Mouse (Mus musculus): Measurements from ENCODE around the gene Sik2.

Gene Sik2

DNA sequence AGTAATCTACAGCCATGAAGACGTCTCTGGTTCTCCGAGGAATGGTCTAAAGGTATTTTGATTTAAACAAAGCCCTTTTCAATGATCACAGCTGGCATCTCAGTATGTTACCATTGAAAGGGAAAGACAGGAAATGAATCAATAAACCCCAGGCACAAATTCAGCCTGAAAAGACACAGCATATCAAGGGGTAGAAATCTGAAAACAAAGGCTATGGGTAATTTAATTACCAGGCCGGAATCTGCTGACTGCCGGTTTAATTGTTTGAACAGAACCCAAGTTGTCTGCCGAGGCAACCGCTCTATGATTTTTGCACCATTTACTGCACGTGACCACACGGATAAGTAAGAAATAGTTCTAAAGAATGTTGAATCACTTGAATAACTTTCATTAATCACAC, 22.8 kb downstream of the Sik2 start:
- no peak for DNase-seq (ENCODE audit: low read depth)

- DNase-seq (ENCODE audit: low read depth), result no peak
Observed at GRCm38 (mm10) chr9:50981499-50982190, 27.2 kb downstream of the Sik2 start.

GRCm38 (mm10) chr9:50974631-50975030, 34.2 kb downstream of the Sik2 start:
- DNase-seq (ENCODE audit: low read depth), result no peak

DNA sequence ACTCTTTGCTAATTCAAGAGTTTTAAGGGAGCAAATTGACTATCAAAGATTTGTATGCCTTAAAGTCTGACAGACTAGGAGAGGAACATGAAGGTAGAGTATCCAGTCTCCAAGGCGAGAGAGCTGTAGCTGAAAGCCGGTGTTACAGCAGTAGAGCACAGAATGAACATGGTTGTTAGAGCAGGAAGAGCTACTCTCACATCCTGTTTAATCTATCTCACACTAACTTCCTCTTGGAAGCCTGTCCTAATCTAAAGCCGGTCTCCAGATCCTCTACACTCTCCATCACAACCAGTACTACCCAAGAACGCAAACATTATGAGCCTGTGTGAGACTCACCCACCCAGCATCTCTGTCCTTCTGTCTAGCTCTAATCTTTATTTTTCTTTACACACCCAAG, 38.5 kb downstream of the Sik2 start:
- DNase-seq (ENCODE audit: low read depth), result no peak

- no peak for DNase-seq (ENCODE audit: low read depth)
Observed at GRCm38 (mm10) chr9:50969266-50969665, 39.6 kb downstream of the Sik2 start.

DNA sequence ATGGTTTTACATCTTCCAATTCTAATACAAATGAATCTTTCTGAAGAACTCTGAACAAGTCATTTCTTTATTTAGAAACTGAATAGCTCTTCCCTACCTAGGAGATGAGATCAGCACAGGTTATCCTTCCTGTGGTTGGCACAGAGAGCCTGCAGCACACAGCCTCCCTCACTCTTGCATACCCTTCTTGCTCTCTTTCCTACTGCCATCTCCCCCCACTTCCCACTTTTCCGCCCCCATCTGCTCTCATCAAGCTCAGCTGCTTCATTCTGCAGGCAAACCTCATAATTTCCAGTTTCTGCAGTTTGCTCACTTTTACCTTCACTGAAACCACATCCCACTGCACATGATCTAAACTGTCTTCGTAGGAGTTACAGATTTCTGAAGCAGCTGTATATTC, 42.6 kb downstream of the Sik2 start:
- peak; percentile 28 for DNase-seq (ENCODE audit: low read depth)

GRCm38 (mm10) chr9:50965392-50965791, 43.5 kb downstream of the Sik2 start:
- DNase-seq (ENCODE audit: low read depth), result no peak

GRCm38 (mm10) chr9:50964911-50965310, 44.0 kb downstream of the Sik2 start:
- no peak for DNase-seq (ENCODE audit: low read depth)

- no peak for DNase-seq (ENCODE audit: low read depth)
Observed at GRCm38 (mm10) chr9:50957956-50958489, 50.9 kb downstream of the Sik2 start.

DNA sequence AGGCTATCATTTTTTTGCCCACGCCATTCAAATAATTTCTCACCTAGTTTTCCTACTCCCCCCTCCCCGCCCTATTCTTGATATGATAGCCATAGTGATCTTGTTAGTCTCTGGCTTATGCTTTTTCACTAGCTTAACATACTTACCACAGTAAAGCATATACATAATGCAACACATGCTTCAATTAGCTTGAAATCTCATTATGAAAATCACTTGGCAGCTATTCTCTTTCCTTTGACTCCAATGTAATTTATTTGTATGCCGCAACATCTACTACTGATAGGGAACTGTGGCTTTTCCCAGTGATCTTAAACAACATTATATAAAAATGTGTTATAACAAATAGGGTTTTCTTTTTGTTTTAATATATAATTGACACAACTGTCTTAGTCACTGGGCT, 53.7 kb downstream of the Sik2 start:
- no peak for DNase-seq (ENCODE audit: low read depth)

- no peak for DNase-seq (ENCODE audit: low read depth)
Observed at GRCm38 (mm10) chr9:50948097-50948823, 60.6 kb downstream of the Sik2 start.

- DNase-seq (ENCODE audit: low read depth), result no peak
Observed at GRCm38 (mm10) chr9:50946338-50946737, 62.5 kb downstream of the Sik2 start.

DNA sequence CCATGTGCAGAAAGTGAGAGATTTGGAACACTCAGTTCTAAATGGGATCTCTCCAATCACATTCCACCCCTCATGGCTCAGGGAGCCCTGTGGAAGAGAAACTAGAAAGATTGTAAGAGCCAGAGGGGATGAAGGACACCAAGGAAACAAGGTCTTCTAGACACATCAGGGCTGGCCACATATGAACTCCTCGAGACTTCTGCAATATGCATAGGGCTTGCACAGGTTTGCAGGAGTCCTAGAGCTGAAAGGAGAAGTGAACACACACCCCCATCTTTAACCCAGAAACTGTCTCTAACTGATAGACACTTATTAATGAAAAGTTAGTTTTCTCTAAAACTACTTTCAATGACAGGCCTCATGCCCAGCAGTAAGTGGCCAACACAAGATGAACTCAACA, 64.0 kb downstream of the Sik2 start:
- DNase-seq (ENCODE audit: low read depth), result no peak

- DNase-seq (ENCODE audit: low read depth), result no peak
Observed at GRCm38 (mm10) chr9:50942711-50943110, 66.2 kb downstream of the Sik2 start.

- DNase-seq (ENCODE audit: low read depth), result no peak
Observed at GRCm38 (mm10) chr9:50941804-50942401, 67.0 kb downstream of the Sik2 start.

- no peak for DNase-seq (ENCODE audit: low read depth)
Observed at GRCm38 (mm10) chr9:50929986-50930385, 78.9 kb downstream of the Sik2 start.

- DNase-seq (ENCODE audit: low read depth), result no peak
Observed at GRCm38 (mm10) chr9:50925801-50926200, 83.1 kb downstream of the Sik2 start.

DNA sequence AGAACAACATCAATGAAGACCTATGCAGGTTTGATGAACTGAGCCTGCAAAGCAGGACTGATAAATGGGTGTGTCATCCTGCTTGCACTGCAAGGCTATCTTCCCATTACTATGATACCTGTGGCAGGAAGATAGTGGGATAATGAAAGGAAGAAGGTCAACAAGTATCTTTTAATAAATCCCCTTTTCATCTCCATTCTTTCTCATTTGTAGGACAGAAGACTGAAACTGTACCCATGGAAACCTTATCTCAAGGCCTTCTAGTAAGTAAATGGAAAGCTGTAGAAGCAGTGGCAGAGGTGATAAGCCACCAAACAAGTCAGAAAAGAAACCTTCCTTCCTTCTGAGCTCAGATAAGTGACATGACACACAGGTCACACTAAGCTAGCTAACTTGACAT, 84.4 kb downstream of the Sik2 start:
- no peak for DNase-seq (ENCODE audit: low read depth)

DNA sequence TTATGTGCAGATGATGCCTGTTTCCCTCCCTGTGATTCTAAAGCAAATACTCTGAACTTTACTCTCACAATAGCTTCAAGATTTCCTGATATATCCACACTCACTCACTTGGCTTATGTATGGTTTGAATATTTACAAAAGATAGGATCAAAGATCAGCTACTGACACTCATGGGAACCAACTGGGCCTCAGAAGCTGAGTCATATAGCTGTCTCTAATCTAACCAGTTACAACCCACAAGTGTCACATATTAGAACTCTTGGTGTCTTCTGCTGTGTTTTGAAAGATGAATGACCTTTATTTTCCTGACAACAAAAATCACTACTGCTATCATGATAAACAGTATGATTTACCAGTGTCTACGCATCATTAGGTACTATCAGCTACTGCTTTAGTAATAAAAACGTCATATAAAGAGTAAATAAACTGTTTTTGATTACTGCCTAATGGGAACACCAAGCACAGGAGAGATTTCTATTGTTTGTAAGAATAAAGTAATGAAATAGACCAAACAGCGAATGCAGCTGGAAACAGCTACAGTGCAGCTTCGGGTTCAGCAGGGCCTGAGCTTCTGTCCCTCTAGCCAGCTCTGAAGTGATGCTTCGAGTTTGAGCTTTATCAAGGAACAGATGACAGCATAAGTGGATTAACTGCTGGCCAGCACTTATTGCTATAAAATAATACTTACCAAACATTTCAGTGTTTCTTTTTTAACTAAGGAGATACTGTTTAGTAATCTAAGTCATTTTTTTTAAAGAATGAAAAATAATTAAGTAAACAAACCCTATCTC, 86.3 kb downstream of the Sik2 start:
- DNase-seq (ENCODE audit: low read depth), result no peak

DNA sequence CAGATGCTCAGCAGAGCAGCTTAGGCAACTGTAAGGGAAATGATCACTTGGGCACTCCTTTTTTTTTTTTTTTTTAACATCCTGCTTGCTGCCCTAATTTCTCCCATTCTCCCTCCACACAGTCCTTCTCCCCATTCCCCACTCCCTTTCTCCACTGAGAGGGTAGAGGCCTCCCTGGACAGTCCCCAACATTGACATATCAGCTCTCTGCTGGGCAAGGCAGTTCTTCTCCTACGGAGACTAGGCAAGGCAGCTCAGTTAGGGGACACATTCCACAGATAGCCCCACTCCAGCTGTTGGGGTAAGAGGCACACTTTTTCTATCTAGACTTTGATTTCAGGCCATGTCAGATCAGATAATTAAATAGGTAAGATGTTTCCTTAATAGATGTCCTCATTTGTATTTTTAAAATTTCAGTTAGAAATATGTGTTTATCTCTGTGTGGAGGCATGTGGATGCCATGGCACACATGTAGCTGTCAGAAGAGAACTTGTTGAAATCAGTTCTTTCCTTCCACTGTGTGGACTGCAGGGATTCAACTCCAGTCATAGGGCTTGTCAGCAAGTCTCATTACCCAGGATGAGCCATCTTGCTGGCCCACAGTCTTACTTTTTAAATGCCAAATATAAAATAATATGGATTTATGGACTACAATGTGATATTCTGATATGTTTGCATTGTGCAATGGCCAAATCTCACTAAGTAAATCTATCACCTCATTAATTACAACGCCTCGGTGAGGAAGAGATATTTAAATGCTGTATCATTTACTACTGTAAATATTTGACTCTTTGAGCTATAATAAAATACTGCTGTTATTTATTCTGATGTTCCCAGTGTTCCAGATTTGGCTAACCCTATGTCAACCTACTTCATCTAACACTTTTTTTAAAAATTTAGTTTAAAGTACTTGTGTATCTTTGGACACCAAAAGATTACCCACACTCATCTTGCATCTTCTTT, 87.7 kb downstream of the Sik2 start:
- no peak for DNase-seq (ENCODE audit: low read depth)

GRCm38 (mm10) chr9:50919554-50919953, 89.3 kb downstream of the Sik2 start:
- DNase-seq (ENCODE audit: low read depth), result no peak

Measured in naive thymus-derived CD4-positive, alpha-beta T cell, adult 2 months (primary cell).